Mouse (Mus musculus): ENCODE measurements at regions not wholly inside any gene's neighbourhood (a gene's known extent, or its start where the extent isn't known, plus 50 kb on each side); places are given as distances from the start of the nearest gene placed in this dataset.

DNA sequence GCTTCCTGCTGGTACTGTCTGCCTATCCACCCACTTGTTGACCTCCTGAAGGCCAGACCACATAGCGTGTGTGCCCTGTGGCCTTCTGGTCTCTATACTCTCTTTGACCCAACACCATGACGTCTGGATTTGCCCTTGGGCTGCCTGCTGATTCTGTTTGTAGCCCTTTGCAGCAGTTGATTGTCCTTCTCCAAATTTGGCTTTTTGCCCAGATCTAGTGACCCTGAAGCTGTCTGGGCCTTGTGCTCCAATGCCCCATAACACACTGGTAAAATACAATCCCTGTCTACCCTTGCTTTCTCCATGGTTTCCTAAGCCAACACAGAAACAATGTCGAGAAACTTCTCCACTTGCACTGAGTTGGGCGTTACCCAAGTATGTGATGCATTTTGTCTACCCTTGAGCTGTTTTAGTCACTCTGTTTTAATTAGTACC, 979.3 kb downstream of the Epha4 start:
- TF ChIP-seq EP300 (IDR thresholded peaks at IDR 0.05; ENCODE audit: low read depth) (no peak), CTCF (IDR thresholded peaks at IDR 0.05; ENCODE audit: low read depth) (no peak)
- 73% methylated on average over 4 of the region's 4 CpGs for WGBS
- no peak overlapping the region for H3K4me3 ChIP-seq (ENCODE audit: low read depth, low read length)
- no peak overlapping the region for H3K27ac ChIP-seq (ENCODE audit: low read depth)
- no peaks in the 10 kb centered on the region for H3K27me3 ChIP-seq (ENCODE audit: control insufficient read depth, insufficient read depth, low read length)
- H3K36me3 ChIP-seq (replicated peaks; ENCODE audit: control insufficient read depth, insufficient read depth, low read length): no peaks in the 10 kb centered on the region
- no peak overlapping the region for H3K9ac ChIP-seq (replicated peaks; ENCODE audit: low read depth, low read length)
- H3K4me1 ChIP-seq (ENCODE audit: control insufficient read depth, insufficient read depth): no peaks in the 10 kb centered on the region
- ATAC-seq (ENCODE audit: insufficient read depth, low read depth) (0 out of 2 replicates have a peak, but pooled peaks have one; percentile 11), DNase-seq (ENCODE audit: low spot score) (no peak)
- H3K9me3 ChIP-seq (replicated peaks; ENCODE audit: control insufficient read depth, low read length): no peaks in the 10 kb centered on the region
- no peak overlapping the region for H3K4me2 ChIP-seq (ENCODE audit: low read depth, low read length)

DNA sequence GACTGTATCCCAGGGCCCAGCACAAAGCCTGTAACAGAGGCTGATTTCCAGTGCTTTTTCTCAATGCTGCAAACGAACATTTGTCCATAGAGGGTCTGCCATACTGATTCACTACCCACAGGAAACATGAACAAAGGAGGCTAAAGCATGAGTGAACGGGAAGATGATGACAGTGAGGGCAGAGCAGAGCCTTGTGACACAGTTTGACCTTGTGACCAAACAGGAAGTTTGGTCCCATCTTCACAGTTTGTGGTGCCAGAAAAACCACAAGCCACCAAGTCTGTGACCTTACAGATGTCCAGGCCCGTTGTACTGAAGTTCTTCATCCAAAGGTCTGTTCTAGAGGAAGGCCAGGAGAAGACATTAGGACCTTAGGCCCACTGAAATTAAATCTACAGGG, 974.4 kb downstream of the Epha4 start:
- no peak for ATAC-seq (ENCODE audit: insufficient read depth, low read depth)

DNA sequence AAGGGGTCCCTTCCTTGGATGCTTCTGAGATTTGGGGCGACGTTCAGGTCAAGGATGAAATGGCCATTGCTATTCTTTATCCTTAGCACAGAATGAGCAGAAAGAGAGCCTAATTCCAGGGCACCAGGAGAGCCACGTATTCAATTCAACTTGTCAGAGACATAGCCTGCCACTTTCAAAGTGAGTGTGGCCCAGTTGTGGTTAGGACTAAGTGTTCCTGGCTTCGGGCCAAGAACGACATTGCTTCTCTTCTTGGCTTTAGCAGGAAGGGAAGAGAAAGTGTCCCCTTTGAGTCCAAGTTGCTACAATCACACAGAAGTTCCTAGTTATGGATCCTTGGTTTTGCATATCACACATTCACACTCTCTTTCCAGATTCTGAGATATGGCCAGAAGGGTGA, 964.0 kb downstream of the Epha4 start:
- Histone ChIP-seq H3K4me2 (ENCODE audit: low read depth, low read length) (no peak overlapping the region; the same call in 1 of the 2 replicates), H3K9me3 (replicated peaks; ENCODE audit: control insufficient read depth, low read length) (no peaks in the 10 kb centered on the region), H3K27me3 (ENCODE audit: control insufficient read depth, insufficient read depth, low read length) (no peaks in the 10 kb centered on the region), H3K4me3 (ENCODE audit: low read depth, low read length) (no peak overlapping the region), H3K27ac (ENCODE audit: low read depth) (peak overlapping the region; percentile 57), H3K4me1 (ENCODE audit: control insufficient read depth, insufficient read depth) (0 out of 2 replicates have a peak, but pooled peaks cover 4% of the 10 kb centered on the region), H3K9ac (replicated peaks; ENCODE audit: low read depth, low read length) (no peak overlapping the region), H3K36me3 (replicated peaks; ENCODE audit: control insufficient read depth, insufficient read depth, low read length) (no peaks in the 10 kb centered on the region)
- TF ChIP-seq CTCF (IDR thresholded peaks at IDR 0.05; ENCODE audit: low read depth) (no peak), EP300 (IDR thresholded peaks at IDR 0.05; ENCODE audit: low read depth) (no peak)
- WGBS: 30% methylated on average over 5 of the region's 5 CpGs
- peak; percentile 89 for ATAC-seq (ENCODE audit: insufficient read depth, low read depth)
- peak; percentile 87 for DNase-seq (ENCODE audit: low spot score)

More for the DNA sequence above, 974.4 kb downstream of the Epha4 start:
- DNase-seq (ENCODE audit: low spot score): no peak
- WGBS: 59% methylated on average over 3 of the region's 3 CpGs
- TF ChIP-seq CTCF (IDR thresholded peaks at IDR 0.05; ENCODE audit: low read depth) (no peak), EP300 (IDR thresholded peaks at IDR 0.05; ENCODE audit: low read depth) (no peak)
- Histone ChIP-seq H3K4me3 (ENCODE audit: low read depth, low read length) (no peak overlapping the region), H3K27ac (ENCODE audit: low read depth) (no peak overlapping the region), H3K4me1 (ENCODE audit: control insufficient read depth, insufficient read depth) (no peaks in the 10 kb centered on the region), H3K4me2 (ENCODE audit: low read depth, low read length) (no peak overlapping the region), H3K9ac (replicated peaks; ENCODE audit: low read depth, low read length) (no peak overlapping the region), H3K27me3 (ENCODE audit: control insufficient read depth, insufficient read depth, low read length) (no peaks in the 10 kb centered on the region), H3K9me3 (replicated peaks; ENCODE audit: control insufficient read depth, low read length) (no peaks in the 10 kb centered on the region), H3K36me3 (replicated peaks; ENCODE audit: control insufficient read depth, insufficient read depth, low read length) (no peaks in the 10 kb centered on the region)

DNA sequence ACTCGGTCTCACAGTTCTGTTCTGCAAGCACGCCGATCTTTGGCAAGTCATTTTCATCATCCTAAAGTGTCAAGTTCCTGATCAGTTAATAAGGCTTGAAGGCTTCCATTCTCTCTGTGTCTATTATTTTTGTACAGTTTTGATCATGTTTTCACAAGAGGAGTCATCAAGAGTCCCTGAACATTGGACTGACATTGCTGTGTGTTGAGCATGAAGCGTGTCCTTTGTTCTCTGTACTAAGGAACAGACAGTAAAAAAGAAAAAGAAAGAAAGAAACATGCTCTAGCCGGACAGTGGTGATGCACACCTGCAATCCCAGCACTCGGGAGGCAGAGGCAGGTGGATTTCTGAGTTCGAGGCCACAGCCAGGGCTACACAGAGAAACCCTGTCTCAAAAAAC, 955.4 kb downstream of the Epha4 start:
- Histone ChIP-seq H3K4me3 (ENCODE audit: low read depth, low read length) (no peak overlapping the region), H3K27ac (ENCODE audit: low read depth) (no peak overlapping the region), H3K27me3 (ENCODE audit: control insufficient read depth, insufficient read depth, low read length) (no peaks in the 10 kb centered on the region), H3K4me1 (ENCODE audit: control insufficient read depth, insufficient read depth) (no peaks in the 10 kb centered on the region), H3K9ac (replicated peaks; ENCODE audit: low read depth, low read length) (no peak overlapping the region), H3K9me3 (replicated peaks; ENCODE audit: control insufficient read depth, low read length) (no peaks in the 10 kb centered on the region), H3K4me2 (ENCODE audit: low read depth, low read length) (no peak overlapping the region), H3K36me3 (replicated peaks; ENCODE audit: control insufficient read depth, insufficient read depth, low read length) (no peaks in the 10 kb centered on the region)
- TF ChIP-seq EP300 (IDR thresholded peaks at IDR 0.05; ENCODE audit: low read depth): no peak
- 86% methylated on average over 7 of the region's 7 CpGs for WGBS
- ATAC-seq (ENCODE audit: insufficient read depth, low read depth): no peak
- DNase-seq (ENCODE audit: low spot score): no peak

DNA sequence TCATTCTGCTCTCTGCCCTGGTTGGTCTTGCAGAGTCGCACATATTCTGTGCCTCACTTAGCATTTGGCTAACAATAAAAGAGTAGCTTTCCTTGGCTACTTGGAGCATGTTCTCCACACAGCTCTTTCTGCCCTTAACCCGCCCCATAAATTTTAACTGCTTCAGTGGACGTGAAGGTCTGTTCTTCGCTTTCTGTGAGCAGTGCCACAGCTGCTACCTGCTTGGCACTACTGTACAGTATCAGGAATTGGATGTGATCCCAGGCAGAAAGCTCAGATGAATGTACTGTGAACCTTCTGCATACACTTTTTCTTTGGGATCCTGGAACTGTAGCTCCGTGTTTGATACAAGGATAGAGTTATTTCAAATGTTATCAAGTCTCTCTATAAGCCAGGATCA, 939.4 kb downstream of the Epha4 start:
- no peak for DNase-seq (ENCODE audit: low spot score)
- 53% methylated on average over 5 of the region's 5 CpGs for WGBS
- no peak for TF ChIP-seq EP300 (IDR thresholded peaks at IDR 0.05; ENCODE audit: low read depth)
- no peak for TF ChIP-seq CTCF (IDR thresholded peaks at IDR 0.05; ENCODE audit: low read depth)

DNA sequence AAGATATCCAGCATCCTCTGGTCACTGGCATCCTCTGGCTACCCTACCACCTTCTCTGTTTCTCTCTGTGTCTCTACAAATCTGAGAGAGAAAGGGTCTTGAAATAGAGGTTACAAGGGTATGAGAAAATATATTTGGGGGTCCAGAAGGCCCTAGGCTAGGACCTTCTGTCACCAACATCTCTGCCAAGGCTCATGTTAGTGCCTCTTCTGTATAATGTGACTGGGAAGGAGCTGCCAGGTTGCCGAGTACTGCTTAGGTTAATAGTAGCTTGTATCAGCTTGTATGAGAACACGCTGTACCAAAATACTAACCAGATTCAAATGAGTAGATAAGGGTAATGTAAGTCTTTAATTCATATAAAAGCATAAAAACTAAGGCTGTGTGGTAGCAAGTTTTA, 929.0 kb downstream of the Epha4 start:
- 79% methylated on average over 2 of the region's 2 CpGs for WGBS
- Histone ChIP-seq H3K4me2 (ENCODE audit: low read depth, low read length) (no peak overlapping the region), H3K4me3 (ENCODE audit: low read depth, low read length) (no peak overlapping the region), H3K27ac (ENCODE audit: low read depth) (no peak overlapping the region), H3K36me3 (replicated peaks; ENCODE audit: control insufficient read depth, insufficient read depth, low read length) (no peaks in the 10 kb centered on the region), H3K9me3 (replicated peaks; ENCODE audit: control insufficient read depth, low read length) (no peaks in the 10 kb centered on the region), H3K4me1 (ENCODE audit: control insufficient read depth, insufficient read depth) (no peaks in the 10 kb centered on the region), H3K9ac (replicated peaks; ENCODE audit: low read depth, low read length) (no peak overlapping the region), H3K27me3 (ENCODE audit: control insufficient read depth, insufficient read depth, low read length) (no peaks in the 10 kb centered on the region)
- ATAC-seq (ENCODE audit: insufficient read depth, low read depth): no peak
- DNase-seq (ENCODE audit: low spot score): no peak
- no peak for TF ChIP-seq CTCF (IDR thresholded peaks at IDR 0.05; ENCODE audit: low read depth)

More for the DNA sequence above, 939.4 kb downstream of the Epha4 start:
- no peak for ATAC-seq (ENCODE audit: insufficient read depth, low read depth)
- no peak overlapping the region for H3K4me2 ChIP-seq (ENCODE audit: low read depth, low read length)
- H3K4me3 ChIP-seq (ENCODE audit: low read depth, low read length): no peak overlapping the region
- no peak overlapping the region for H3K9ac ChIP-seq (replicated peaks; ENCODE audit: low read depth, low read length)
- no peaks in the 10 kb centered on the region for H3K36me3 ChIP-seq (replicated peaks; ENCODE audit: control insufficient read depth, insufficient read depth, low read length)
- no peaks in the 10 kb centered on the region for H3K9me3 ChIP-seq (replicated peaks; ENCODE audit: control insufficient read depth, low read length)
- no peak overlapping the region for H3K27ac ChIP-seq (ENCODE audit: low read depth)
- peaks cover 5% of the 10 kb centered on the region for H3K4me1 ChIP-seq (ENCODE audit: control insufficient read depth, insufficient read depth)
- H3K27me3 ChIP-seq (ENCODE audit: control insufficient read depth, insufficient read depth, low read length): no peaks in the 10 kb centered on the region

Data from heart, postnatal 0 days (tissue).